Mouse (Mus musculus): ENCODE results near the gene Sipa1l3.

Sipa1l3 gene

DNA sequence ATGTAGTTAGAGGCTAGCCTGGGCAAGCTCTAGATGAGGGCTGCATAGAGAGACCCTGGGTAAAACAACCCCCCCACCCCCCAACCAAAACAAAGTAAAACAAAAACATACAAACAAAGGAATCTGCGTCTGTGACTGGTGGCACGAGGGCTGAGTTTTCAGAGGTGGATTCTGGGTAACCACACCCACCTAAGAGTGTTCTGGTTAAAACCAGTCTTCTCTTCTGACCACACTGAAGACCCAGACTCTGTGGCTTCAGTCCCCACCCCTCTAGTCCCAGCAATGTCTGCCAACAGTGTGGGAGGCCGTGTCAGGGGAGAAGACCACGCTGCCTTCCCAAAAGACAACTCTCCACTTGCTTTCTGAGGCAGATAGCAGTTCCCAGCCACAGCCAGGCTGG is 72.3 kb downstream of the Sipa1l3 start:
- in situ Hi-C loops (cut with MseI, MboI), result no loop called here

DNA sequence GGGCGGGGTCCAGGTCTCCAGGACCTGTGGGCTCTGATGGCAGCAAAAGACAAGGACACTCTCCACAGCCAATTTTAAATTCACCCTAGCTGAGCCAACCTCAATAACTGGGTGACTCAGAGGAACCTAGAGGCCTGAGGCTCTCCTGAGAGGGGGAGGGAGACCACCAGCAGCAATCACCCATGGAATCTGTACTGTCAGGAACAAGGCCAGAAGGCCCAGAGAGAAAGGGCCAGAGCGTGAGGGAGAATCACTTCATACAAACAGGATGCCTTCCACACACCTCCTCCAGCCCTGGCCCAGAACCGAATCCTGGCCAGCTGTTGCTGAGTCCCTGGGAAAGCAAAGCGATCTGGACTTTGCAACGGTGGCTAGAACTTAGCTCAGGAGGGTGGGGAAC is 73.9 kb downstream of the Sipa1l3 start:
- in situ Hi-C loops (cut with MseI, MboI), result no loop called here

DNA sequence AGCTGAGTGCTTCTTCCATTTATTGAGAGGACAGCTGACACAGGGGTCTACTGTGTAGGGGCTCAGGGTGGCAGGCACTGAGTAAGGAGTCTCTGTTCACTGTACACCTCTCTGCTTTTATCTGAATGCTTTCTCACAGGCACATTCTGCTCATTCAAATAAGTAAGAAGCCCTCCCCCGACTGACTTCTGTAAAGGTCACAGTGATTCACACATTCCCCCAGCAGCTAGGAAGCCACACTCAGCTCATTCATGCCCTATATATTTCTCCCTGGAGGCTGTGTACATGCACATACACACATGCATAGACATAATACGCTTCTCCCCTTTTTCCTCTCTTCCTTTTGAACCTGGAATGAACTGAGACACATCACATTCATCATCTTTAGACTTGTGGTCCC is 74.4 kb downstream of the Sipa1l3 start:
- in situ Hi-C loops (cut with MseI, MboI), result no loop called here

DNA sequence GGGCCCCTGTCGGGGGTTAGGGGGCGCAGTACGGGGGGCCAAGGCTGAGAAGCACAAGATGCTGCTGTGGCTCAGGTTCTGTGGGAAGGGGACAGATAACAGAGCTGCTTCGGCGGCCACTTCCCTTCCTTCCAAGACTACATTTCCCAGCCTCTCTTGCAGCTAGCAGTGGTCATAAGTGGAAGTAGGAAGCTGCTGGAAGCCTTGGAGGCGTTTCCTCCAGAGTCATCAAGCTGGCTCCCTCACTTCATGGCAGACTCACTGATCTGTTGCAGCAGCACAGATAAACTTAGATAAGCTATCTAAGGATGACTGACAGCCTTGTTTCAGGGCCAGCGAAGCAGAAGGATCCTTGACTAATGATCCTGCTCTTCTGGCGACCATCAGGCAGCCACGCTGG is 76.6 kb downstream of the Sipa1l3 start:
- in situ Hi-C loops (cut with MseI, MboI), result no loop called here

DNA sequence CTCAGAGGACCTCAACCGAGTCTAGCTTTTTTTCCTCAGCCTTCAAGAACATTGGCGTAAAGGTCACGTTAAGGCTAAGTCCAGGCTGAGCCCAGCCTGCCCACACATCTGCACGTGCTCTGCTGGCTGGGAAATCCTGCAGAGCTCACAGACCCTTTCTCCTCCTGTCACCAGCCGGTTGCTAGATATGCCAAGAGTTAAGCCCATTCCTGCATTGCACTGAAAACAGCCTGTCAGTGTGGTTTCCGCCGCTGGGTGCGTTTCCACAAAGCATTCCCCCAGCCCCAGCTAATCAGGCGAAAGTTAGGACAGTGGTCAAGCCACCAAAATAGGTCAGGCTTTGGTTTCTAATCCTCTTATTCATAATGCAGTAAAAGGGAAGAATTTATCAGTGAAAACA is 77.3 kb downstream of the Sipa1l3 start:
- in situ Hi-C loops (cut with MseI, MboI), result no loop called here

DNA sequence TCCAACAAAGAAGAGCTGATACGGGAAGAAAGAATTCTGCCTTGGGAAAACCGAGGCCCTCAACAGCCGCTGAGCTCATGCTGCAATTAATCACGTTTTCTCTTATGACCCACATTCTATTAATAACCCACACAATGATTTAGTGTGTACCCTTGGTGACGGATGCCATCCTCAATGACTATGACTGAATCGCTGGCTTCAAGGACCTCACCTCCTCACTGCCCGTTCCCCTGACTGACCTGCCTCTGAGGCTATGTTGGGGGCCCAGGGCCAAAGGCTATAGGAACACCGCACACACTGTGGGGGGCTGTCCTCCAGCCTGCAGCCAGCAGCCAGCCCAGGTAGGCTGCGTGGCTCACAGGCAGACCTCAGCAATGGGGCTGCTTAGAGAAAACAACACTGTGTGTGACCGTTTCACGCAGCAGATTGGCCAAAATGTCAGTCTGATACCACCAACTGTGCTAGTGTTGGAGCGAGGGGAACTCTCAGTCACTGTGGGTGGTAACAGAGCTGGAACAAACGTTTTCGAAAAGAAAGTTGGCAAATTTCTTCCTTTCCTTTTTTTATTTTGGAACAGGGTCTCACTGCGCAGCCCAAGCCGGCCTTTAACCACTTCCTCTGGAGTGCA is 79.7 kb downstream of the Sipa1l3 start:
- in situ Hi-C loops (cut with MseI, MboI), result no loop called here

DNA sequence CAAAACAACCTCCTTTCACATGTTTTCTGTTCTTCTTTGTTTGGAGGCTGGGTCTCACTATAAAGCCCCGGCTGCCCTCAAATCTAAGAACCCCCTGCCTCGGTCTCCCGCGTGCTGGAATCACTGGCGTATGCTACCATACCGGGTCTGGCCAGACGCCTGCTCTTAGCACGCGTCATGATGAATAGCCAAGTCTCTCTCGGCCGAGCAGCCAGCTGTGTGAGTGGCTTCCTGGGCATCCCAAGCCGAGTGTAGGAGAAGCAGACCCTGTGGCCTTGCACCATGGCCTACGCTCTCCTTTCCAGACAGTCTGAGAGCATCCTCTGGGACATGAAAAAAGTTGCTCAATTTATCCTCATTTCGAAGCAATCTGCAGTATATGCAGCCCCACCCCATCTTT is 80.2 kb downstream of the Sipa1l3 start:
- in situ Hi-C loops (cut with MseI, MboI), result no loop called here

DNA sequence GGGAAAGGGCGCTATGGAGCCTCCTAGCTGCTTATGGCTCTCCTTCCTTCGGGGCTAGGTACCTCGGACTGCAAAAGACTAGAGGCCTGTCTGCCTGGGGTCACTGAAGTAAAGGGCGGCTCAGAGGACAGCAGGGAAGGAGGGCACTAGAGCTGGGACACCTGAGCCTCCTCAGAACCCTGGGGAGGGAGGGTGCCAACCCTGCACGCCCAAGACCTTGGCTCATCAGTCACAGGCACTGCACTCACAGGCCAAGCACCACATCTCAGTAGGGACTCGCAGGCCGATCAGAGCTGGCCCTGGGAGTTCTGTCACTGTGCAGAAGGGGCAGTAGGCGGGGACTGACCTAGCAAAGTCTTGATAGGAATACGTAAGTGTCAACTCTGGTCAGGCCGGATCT is 81.4 kb downstream of the Sipa1l3 start:
- in situ Hi-C loops (cut with MseI, MboI), result no loop called here

DNA sequence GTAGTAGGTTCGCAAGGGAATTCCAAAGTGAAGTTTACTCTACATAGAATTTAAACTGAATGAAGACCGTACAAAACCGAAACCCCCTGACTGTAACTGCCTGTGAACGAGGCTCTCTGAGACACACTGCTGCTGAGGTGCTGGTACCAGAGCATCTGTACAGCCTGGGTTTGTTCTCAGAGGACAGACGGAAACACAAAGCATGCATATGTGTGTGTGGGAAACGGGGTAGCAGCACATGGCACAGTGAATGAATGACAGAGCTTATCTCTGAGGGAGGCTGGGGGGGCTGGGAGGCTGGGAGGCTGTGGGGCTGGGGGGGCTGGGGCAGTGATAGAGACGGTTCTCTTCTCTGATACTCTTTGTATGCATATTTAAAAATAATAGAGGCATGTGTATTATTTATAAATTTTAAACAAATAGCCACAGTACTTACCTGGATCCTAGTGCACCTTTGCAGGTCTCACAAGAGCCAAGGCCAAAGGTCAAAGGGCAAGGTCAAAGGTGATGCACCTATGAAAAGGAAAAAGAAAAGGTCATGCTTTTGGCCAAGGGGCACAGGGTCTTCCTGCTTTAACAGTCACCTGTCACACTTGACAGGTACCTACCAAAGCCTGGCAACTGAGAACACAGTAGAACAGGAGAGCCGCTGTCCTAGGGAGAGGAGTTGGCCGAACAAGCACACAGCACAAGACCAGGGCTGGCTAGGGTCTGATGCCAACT is 84.0 kb downstream of the Sipa1l3 start:
- in situ Hi-C loops (cut with MseI, MboI), result no loop called here

DNA sequence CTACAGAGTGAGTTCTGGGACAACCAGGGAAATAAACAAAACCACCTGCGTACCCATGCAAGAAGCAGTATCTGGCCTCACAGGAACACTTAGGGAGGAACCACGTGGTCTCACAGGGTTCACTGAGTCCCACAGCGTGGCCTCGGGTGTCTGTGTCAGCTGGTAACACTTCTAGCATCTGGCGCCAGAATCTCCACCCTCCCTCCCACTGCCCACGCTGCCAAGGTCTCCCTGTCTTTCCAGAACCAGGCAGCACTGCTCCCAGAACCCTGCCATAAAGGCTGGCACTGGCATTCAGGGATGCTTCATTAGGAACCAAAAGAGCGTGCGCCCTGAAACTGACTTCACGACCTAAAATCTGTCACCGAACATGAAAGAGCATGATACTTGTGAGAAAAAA is 84.7 kb downstream of the Sipa1l3 start:
- in situ Hi-C loops (cut with MseI, MboI), result no loop called here

DNA sequence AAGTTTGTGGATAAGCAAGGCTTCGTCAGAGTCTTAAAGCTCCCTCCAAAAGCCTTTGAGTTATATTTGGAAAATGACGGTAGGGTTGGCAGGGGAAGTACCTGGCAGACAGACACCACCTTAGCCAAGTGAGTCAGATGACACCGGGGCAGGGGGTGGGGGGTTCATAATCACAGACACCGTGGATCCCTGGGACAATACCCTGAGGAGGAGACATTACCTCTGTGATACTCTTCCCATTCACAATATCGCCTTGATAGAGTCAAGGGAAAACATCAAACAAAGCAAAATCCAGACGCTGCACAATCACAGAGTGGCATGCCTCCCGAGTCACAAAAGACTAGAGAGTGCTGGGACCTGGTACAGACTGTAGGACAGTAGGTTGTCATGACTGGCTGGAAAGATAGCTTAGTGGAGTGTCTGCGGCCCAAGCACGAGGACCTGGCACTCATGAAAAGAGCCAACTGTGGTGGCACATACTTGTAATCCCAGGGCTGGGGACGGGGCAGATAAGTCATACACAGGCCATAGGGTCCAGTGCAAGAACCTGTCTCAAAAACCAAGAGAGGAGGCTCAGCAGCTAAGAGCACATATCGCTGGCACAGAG is 85.4 kb downstream of the Sipa1l3 start:
- in situ Hi-C loops (cut with MseI, MboI), result no loop called here

DNA sequence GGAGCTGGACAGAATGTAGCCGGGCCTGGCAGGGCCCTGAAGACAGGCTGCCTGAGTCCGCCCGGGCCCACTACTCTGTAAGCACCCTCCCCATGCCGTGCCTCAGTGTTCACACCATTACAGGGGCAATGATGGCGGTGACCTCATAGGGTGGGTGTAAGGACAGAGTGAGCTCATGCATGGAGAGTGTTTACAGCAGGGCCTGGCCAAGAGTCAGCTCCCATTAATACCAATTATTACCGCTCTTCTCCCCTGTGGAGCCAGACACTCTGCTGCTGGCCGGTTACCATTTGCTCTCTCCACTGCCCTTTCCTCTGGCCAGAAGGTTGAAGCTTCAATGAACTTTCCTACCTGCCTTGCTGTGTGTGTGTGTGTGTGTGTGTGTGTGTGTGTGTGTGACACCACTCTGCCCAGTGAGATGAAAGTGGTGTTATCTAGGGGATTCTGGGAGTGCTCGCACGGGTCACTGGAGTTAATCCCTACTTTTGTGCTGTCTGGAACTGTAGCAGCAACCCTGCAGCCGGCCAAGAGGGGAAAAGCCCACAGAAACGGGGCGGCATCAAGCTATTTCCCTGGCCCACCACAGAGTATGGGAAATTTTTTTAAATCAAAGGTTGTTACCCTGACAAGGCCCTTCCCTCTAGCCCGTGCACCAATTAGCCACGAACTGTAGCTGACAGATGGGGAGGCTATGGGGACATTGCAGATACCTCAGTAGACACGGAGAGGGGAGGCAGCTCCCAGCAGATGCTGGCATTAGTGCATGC is 86.1 kb downstream of the Sipa1l3 start:
- in situ Hi-C loops (cut with MseI, MboI), result no loop called here

DNA sequence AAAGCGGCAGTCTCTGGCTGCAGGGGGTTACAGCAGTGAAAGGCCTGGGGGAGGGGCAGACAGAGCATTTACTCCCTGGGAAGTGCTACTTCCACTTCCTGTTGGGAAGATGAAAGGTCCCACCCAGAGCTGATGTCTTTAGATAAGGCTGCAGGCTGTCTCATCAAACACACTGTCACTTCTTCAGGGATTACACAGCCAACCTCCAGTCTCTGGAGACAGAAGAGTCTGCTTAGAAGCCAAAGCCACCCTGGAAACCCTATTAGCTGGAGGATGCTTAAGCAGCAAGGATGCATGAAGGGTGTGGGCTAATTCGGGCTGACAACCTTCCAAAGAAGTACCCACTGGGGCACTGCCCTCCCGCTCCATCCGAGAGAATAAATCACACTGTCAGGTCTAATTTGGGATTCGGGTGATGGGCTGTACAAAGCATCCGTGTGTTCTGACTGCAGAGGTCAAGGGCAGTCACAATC is 87.7 kb downstream of the Sipa1l3 start:
- in situ Hi-C loops (cut with MseI, MboI), result no loop called here

DNA sequence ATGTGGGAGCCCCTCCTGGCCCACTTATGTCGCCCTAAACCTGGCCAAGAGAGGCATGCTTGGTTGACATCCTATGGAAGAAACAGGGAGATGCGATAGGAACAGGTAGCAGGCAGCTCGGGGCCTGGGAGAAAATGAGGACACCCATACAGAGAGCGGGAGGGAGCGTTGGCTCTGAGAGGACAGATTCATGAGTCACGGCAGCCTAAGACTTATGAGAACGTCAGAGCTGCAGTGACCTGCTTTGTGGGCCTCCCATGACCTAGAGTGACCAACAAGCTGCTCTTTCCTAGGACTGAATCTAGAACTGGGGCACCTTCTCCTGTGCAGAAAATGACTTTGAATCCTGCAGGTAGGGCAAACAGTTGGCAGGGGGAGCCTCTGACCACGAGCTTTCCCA is 92.4 kb downstream of the Sipa1l3 start:
- in situ Hi-C loops (cut with MseI, MboI), result no loop called here

DNA sequence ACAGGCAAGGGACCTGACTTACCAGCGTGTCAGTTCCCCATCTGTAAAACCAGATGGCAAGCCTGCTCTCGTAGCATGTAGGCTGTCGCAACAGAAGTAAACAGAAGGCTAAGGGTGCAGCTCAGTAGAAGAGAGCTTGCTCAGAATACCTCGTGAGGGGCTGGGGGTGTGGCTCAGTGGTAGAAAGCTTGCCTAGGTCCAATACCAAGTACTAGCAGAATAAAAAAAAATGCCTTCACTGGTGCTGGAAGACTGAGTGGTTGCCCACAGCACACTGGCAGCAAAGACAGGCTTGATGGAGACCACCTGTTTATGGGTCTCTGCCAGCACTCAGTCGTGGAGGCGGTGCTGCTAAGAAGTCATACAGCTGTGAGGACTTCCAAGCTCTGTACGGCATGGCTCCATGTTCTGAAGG is 93.0 kb downstream of the Sipa1l3 start:
- in situ Hi-C loops (cut with MseI, MboI), result no loop called here

DNA sequence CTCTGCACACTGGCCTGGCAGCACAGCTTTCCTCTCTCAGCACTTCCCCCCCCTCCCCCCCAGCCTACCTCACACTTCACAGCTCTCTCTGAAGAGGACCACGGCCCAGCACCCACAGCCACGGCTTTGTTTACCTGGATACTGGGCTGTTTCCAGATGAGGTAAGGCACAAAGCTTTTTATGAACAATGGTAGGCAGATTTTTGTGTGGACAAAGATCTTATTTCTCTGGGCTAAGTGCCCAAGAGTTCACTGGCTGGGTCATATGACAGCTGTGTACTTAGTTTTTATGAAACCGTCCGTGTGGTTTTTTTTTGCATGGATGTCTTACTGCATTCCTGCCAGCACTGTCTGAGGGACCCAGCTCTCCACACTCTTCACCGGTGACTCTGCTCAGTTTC is 93.8 kb downstream of the Sipa1l3 start:
- in situ Hi-C loops (cut with MseI, MboI), result no loop called here

DNA sequence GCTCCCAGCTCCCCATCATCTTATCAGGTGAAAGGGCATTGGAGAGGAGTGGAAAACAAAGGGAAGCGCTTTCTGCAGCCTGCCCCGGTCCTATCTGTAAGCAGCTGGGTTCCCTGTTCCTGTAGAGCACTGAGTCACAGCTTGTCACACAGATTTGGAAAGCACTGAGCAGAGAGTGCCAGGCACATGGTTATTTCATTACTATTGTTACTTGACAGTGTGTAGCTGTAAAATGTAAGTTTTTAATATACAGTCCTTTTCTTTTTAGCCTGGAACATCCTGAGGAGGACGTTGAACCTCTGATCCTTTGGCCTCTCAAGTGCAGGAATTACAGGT is 96.6 kb downstream of the Sipa1l3 start:
- in situ Hi-C loops (cut with MseI, MboI), result no loop called here

DNA sequence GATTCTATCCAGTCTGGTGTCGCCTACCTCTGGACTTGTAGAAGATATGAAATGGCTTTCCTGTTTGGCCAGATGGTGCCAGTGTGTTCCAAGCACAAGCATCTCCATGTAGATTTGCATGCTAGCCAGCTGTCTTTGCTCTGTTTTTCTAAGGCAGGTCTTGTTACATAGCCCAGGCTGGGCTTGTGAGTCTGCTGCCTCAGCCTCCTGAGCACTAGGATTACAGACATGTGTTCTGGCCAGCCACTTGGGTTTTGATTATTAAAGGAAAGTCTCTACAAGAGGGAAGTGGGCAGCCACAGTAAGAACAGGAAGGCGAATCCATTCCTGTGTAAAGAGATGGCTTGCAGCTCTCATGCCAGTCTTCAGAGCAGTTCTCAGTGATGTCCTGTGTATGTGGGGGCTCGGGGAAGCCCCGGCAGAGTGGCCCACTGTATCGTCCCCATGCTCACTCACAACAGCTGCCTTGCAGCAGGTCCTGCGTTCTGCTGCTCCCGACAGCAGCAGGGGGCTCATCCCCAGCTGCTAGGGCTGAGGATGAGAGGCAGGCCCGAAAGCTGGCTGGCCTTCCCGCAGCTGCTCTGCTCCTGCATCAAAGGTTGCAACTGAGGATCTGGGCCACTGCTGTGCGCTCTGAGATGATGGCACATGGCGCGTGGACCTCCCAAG is 97.1 kb downstream of the Sipa1l3 start:
- in situ Hi-C loops (cut with MseI, MboI), result no loop called here

DNA sequence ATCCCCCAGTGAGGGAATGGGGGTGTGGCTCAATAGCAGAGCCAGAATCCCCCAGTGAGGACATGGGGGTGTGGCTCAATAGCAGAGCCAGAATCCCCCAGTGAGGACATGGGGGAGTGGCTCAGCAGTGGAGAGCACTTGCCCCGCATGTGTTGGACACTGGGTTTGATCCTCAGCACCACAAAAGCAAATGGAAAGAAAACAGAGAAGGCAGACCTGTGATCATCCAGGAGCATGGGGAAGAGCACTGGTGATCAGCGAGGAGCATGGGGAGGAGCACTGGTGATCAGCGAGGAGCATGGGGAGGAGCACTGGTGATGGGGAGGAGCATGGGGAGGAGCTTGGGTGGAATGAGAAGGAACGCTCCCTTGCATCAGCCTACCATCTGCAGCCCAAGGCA is 98.6 kb downstream of the Sipa1l3 start:
- in situ Hi-C loops (cut with MseI, MboI), result no loop called here

DNA sequence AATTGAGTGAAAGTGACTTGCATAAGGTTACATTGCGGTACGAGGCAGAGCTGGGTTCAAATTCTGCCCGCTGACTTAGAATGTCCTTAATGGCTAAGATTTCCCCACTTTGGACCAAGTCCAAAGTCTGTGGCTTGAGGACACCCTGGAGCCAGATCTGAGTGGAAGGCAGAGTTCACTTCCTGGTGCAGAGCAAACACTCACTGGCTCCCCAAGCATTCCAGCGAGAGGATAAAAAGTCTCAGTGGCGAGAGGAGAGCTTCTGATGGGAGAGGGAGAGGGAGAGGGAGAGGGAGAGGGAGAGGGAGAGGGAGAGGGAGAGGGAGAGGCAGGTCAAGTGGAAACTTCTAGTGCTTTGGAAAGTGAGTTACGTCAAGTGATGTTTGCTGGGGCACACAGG is 100.2 kb downstream of the Sipa1l3 start:
- in situ Hi-C loops (cut with MseI, MboI), result no loop called here

DNA sequence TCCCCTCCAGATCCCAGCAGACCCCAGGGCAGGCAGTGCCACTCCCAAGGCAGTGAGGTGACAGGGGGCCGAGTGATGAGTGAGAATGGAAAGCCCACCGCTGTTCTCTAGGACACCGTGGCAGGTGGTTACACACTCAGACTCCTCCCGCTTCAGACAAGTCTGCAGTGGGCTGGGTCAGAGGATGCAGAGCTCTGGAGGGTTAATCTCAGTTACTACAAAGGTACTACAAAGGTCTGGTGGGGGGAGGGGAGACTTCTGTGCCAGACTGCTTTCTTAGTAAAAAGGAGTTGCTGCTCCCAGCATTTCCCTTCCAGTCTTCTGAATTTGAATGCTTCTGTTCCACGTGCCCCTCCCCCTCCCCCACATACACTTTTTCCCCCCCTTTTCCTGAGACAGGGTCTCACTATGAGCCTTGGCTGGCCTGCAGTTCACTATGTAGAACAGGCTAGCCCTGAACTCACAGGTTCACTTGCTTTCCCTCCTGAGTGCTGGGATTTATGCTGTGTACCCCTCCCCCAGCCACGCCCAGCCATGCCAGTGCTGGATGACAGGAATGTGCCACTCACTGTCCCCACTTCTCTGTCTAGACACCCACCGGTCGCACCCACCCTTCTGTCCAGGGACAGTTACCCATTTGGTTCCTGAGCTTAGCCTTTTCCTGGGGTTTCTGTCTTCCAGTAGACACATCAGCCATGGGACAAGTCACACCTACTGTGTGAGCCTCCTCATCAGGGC is 100.9 kb downstream of the Sipa1l3 start:
- in situ Hi-C loops (cut with MseI, MboI), result no loop called here

All from mouse trophoblast stem cell (cell line).